Mouse (Mus musculus) hindbrain, embryonic 15.5 days (tissue): ENCODE data around the gene Myo6. TPM values are rescaled to one million over a fixed set of nuclear protein-coding genes. Genes with fewer than 3 reads are reported as not detected.

Experiments used
- ATAC-seq: fragments of 200-750 bp; cut with Nextera tagmentation; 2 replicates; pipeline ENCODE4 v1.8.0; 2017; ENCODE audit warnings: low read depth, moderate number of reproducible peaks, moderate TSS enrichment; ENCODE audit not compliant: low FRiP score
- H3K27ac ChIP-seq: fragments of 300-500 bp; sonication (generic); replicated peaks from 2 replicates; pipeline ENCODE4 v1.5.1; 2015; ENCODE audit warnings: mild to moderate bottlenecking, inconsistent platforms
- H3K27me3 ChIP-seq: fragments of 300-500 bp; sonication (generic); 2 replicates; pipeline ENCODE4 v1.6.1; 2015; ENCODE audit warnings: control low read depth, inconsistent platforms
- H3K36me3 ChIP-seq: fragments of 300-500 bp; sonication (generic); 2 replicates; pipeline ENCODE4 v1.6.1; 2015; ENCODE audit warnings: control low read depth, inconsistent platforms
- H3K4me1 ChIP-seq: fragments of 300-500 bp; sonication (generic); replicated peaks from 2 replicates; pipeline ENCODE4 v1.6.1; 2015; ENCODE audit warnings: control low read depth, inconsistent platforms
- H3K4me2 ChIP-seq: fragments of 300-500 bp; sonication (generic); 2 replicates; pipeline ENCODE4 v1.6.1; 2015; ENCODE audit warnings: moderate library complexity, mild to moderate bottlenecking, inconsistent platforms
- H3K4me3 ChIP-seq: fragments of 300-500 bp; sonication (generic); 2 replicates; pipeline ENCODE4 v1.5.1; 2015; ENCODE audit warnings: mild to moderate bottlenecking, inconsistent platforms
- H3K9ac ChIP-seq: fragments of 300-500 bp; sonication (generic); 2 replicates; pipeline ENCODE4 v1.6.1; 2015; ENCODE audit warnings: inconsistent platforms
- H3K9me3 ChIP-seq: fragments of 300-500 bp; sonication (generic); 2 replicates; pipeline ENCODE4 v1.6.1; 2016; ENCODE audit warnings: control low read depth, inconsistent platforms
- WGBS: fragments of 180-500 bp; shearing (Covaris S2); methylation state at CpG from one replicate; pipeline ENCODE4 v1.1.7; 2015; 5-methylcytosine and 5-hydroxymethylcytosine counted together
- polyA plus RNA-seq: library from polyadenylated mRNA; unstranded; fragments of >200 nt; fragmentation: Nextera tagmentation; extraction: Ambion mirVana; gene quantifications from 2 replicates; pipeline ENCODE4 v1.2.1, GENCODE M21; 2015

The Myo6 gene
- polyA plus RNA-seq, 1 experiment from 2014 or later, result 20.9 TPM

- Histone ChIP-seq H3K27me3 (no peaks in the 10 kb centered on the region), H3K4me1 (no peaks in the 10 kb centered on the region), H3K9ac (no peak overlapping the region), H3K27ac (no peak overlapping the region), H3K4me2 (no peak overlapping the region), H3K36me3 (no peaks in the 10 kb centered on the region), H3K9me3 (no peaks in the 10 kb centered on the region), H3K4me3 (no peak overlapping the region)
- 95% methylated on average over 3 of the region's 3 CpGs for WGBS
- no peak for ATAC-seq
These were observed 117.6 kb downstream of the Myo6 start for GRCm38 (mm10) chr9:80282426-80282825.

DNA sequence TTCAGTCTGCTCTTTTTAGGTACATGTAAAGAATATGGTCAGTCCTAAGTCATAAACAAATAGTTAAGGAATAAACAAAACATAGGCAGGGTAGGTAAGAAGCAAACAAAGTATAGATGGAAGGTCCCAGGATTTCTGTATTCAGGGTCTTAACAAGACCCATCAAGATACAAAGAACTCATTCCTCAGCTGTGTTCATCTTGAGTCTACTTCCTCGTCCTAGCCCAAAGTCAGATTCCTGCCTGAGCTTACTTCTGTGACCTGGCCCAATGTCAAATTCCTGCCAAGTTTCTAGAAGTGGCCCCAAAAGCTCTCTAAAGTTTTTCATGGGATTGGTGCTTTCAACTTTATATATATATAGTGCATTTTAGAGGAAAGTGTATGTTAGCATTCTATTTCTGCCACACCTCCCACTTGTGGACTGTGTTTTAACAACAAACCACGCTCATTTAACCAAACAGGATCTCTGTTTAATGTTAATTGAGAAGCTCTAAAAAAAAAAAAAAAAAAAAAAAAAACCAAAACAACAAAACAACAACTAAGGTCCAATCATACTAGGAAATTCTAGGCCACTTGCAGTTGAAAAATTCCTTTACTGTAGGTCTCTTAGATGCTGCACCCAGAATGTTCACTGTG is 119.8 kb downstream of the Myo6 start:
- WGBS, result 86% methylated on average over 2 of the region's 2 CpGs
- Histone ChIP-seq H3K9me3 (no peaks in the 10 kb centered on the region), H3K9ac (no peak overlapping the region), H3K27me3 (no peaks in the 10 kb centered on the region), H3K4me1 (no peaks in the 10 kb centered on the region), H3K36me3 (no peaks in the 10 kb centered on the region), H3K4me2 (no peak overlapping the region), H3K27ac (no peak overlapping the region), H3K4me3 (no peak overlapping the region)
- ATAC-seq, result no peak

DNA sequence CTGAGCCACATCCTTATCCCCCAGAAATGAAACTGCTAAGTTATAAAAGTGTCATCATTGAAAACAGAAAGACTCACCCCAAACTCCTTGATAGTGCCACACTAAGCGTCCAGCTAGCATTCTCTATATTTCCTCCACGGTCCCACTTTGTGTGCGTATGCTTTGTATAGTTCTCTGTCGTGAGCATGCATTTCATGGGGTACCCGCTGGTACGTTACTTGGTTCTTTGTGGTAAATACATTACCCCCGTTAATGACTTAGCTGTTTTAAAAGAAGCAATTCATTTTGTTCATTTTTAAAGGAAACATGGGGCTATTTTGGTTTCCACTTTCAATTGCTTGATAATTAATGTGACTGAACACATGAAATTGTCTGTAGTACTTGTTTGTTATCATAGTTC is 122.0 kb downstream of the Myo6 start:
- no peaks in the 10 kb centered on the region for H3K27me3 ChIP-seq
- H3K4me3 ChIP-seq, result no peak overlapping the region
- H3K4me2 ChIP-seq, result no peak overlapping the region
- 0 out of 2 replicates have a peak, but pooled peaks cover 2% of the 10 kb centered on the region for H3K36me3 ChIP-seq
- 89% methylated on average over 7 of the region's 7 CpGs for WGBS
- no peak overlapping the region for H3K27ac ChIP-seq
- H3K9ac ChIP-seq, result no peak overlapping the region
- no peaks in the 10 kb centered on the region for H3K4me1 ChIP-seq
- ATAC-seq, result no peak
- H3K9me3 ChIP-seq, result no peaks in the 10 kb centered on the region

- Histone ChIP-seq H3K36me3 (0 out of 2 replicates have a peak, but pooled peaks cover 7% of the 10 kb centered on the region), H3K9ac (no peak overlapping the region), H3K4me2 (no peak overlapping the region), H3K27ac (no peak overlapping the region), H3K4me1 (no peaks in the 10 kb centered on the region), H3K9me3 (no peaks in the 10 kb centered on the region), H3K27me3 (no peaks in the 10 kb centered on the region), H3K4me3 (no peak overlapping the region)
- peak; percentile 48; the same call in 1 of the 2 replicates for ATAC-seq
- 61% methylated on average over 2 of the region's 2 CpGs for WGBS
These were observed 128.3 kb downstream of the Myo6 start for GRCm38 (mm10) chr9:80293056-80293584.

GRCm38 (mm10) chr9:80296086-80296485 is 131.3 kb downstream of the Myo6 start:
- Histone ChIP-seq H3K4me1 (no peaks in the 10 kb centered on the region), H3K36me3 (0 out of 2 replicates have a peak, but pooled peaks cover 7% of the 10 kb centered on the region), H3K4me2 (no peak overlapping the region), H3K9me3 (no peaks in the 10 kb centered on the region), H3K9ac (no peak overlapping the region), H3K27me3 (no peaks in the 10 kb centered on the region), H3K4me3 (no peak overlapping the region), H3K27ac (no peak overlapping the region)
- ATAC-seq, result no peak
- WGBS, result 71% methylated on average over 4 of the region's 4 CpGs

DNA sequence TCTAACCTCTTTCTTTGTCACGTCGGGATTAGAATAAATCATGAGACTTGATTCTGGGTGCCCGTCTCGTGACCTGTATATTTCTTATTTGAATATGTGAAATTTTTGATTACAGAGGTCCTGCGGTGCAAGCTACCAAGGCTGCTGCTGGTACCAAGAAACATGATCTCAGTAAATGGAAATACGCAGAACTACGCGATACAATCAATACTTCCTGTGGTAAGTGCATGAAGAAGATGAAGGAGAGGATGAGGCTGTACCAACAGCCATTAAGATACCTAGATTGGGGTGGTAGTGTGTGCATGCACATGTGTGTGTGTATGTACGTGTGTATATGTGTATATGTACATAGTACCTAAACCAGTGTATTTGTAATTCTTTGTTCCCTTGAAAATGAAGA is 134.2 kb downstream of the Myo6 start:
- 95% methylated on average over 9 of the region's 9 CpGs for WGBS

DNA sequence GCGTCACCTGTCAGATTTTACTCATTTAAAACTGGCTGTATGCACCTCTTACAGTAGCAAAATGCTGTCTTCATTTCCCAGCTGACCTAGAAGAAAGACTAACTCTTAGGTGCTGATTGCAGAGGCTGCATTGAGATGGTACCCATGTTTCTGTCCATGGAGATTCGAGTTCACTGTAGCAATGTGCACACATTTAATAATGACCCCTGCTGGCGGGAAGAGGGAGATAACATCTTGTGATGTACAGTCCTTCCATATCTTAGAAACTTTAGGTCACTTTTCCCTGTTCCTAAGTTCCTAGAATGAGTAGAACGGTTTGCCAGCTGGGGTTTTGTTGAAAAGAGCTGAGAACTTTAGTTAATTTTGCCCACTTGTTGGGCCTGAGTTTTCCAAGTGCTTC is 138.7 kb downstream of the Myo6 start:
- no peak overlapping the region for H3K9ac ChIP-seq
- H3K27ac ChIP-seq, result no peak overlapping the region
- H3K4me2 ChIP-seq, result no peak overlapping the region
- H3K4me1 ChIP-seq, result 0 out of 2 replicates have a peak, but pooled peaks cover 4% of the 10 kb centered on the region
- 82% methylated on average over 4 of the region's 4 CpGs for WGBS
- no peaks in the 10 kb centered on the region for H3K27me3 ChIP-seq
- H3K4me3 ChIP-seq, result no peak overlapping the region
- no peak for ATAC-seq
- H3K36me3 ChIP-seq, result peaks cover 5% of the 10 kb centered on the region; the same call in 1 of the 2 replicates
- no peaks in the 10 kb centered on the region for H3K9me3 ChIP-seq

More for the DNA sequence above, 134.2 kb downstream of the Myo6 start:
- Histone ChIP-seq H3K36me3 (no peaks in the 10 kb centered on the region), H3K4me2 (no peak overlapping the region), H3K4me1 (no peaks in the 10 kb centered on the region), H3K27ac (no peak overlapping the region), H3K9me3 (no peaks in the 10 kb centered on the region), H3K27me3 (no peaks in the 10 kb centered on the region), H3K4me3 (no peak overlapping the region), H3K9ac (no peak overlapping the region)
- no peak for ATAC-seq

DNA sequence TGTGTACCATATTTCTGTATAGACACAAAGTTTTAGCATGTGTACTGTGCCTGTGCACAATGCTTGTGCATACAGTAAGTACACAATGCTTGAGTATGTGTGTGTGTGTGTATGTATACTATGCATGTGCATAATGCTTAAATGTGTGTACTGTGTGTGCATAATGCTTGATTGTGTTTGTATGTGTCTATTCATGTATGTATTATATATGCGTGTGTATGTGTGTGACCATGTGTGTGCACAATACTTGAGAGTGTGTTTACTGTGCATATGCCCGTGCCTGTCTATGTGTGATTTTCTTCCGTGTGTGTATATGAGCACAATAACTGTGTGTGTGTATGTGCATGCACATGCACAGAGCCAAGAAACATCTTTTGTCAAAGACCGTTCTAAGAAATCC is 141.6 kb downstream of the Myo6 start:
- peaks cover 5% of the 10 kb centered on the region; the same call in 1 of the 2 replicates for H3K36me3 ChIP-seq
- ATAC-seq, result peak; percentile 69
- WGBS, result 74% methylated on average over 4 of the region's 4 CpGs
- H3K27ac ChIP-seq, result no peak overlapping the region
- H3K4me3 ChIP-seq, result no peak overlapping the region
- no peaks in the 10 kb centered on the region for H3K27me3 ChIP-seq
- no peaks in the 10 kb centered on the region for H3K9me3 ChIP-seq
- H3K9ac ChIP-seq, result no peak overlapping the region
- peak overlapping the region; percentile 44 for H3K4me2 ChIP-seq
- H3K4me1 ChIP-seq, result 0 out of 2 replicates have a peak, but pooled peaks cover 4% of the 10 kb centered on the region

GRCm38 (mm10) chr9:80306853-80307252 is 142.0 kb downstream of the Myo6 start:
- 30% methylated on average over 11 of the region's 11 CpGs for WGBS
- Histone ChIP-seq H3K4me1 (0 out of 2 replicates have a peak, but pooled peaks cover 4% of the 10 kb centered on the region), H3K27me3 (no peaks in the 10 kb centered on the region), H3K9ac (no peak overlapping the region), H3K36me3 (peaks cover 5% of the 10 kb centered on the region; the same call in 1 of the 2 replicates), H3K9me3 (no peaks in the 10 kb centered on the region), H3K4me2 (peak overlapping the region; percentile 44), H3K4me3 (peak overlapping the region; percentile 17; the same call in 1 of the 2 replicates), H3K27ac (0 out of 2 replicates have a peak overlapping the region, but pooled peaks have one; percentile 60)
- ATAC-seq, result peak; percentile 76

DNA sequence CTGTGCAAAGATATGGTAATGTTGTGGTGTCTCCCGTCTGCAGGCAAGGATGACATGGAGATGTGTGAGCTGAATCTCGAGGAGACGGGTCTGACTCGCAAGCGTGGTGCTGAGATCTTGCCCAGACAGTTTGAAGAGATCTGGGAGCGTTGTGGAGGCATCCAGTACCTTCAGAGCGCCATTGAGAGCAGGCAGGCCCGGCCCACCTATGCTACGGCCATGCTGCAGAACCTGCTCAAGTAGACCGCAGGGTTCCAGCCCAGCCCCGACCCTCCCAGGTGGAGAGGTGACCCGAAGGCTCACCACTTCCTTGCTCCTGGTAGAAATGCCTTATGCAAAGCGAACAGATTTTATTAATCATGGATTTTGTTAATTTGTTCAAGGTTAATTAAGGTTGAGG is 142.8 kb downstream of the Myo6 start:
- no peak for ATAC-seq
- 88% methylated on average over 13 of the region's 13 CpGs for WGBS
- Histone ChIP-seq H3K27me3 (no peaks in the 10 kb centered on the region), H3K9me3 (no peaks in the 10 kb centered on the region), H3K4me1 (0 out of 2 replicates have a peak, but pooled peaks cover 4% of the 10 kb centered on the region), H3K27ac (no peak overlapping the region), H3K36me3 (peaks cover 5% of the 10 kb centered on the region; the same call in 1 of the 2 replicates), H3K4me3 (no peak overlapping the region), H3K9ac (no peak overlapping the region), H3K4me2 (no peak overlapping the region; the same call in 1 of the 2 replicates)

GRCm38 (mm10) chr9:80313610-80314009 is 148.8 kb downstream of the Myo6 start:
- ATAC-seq, result no peak
- WGBS, result 94% methylated on average over 5 of the region's 5 CpGs
- no peak overlapping the region for H3K4me2 ChIP-seq
- H3K9ac ChIP-seq, result no peak overlapping the region
- no peaks in the 10 kb centered on the region for H3K36me3 ChIP-seq
- H3K27me3 ChIP-seq, result no peaks in the 10 kb centered on the region
- no peaks in the 10 kb centered on the region for H3K4me1 ChIP-seq
- H3K4me3 ChIP-seq, result no peak overlapping the region
- H3K27ac ChIP-seq, result no peak overlapping the region
- no peaks in the 10 kb centered on the region for H3K9me3 ChIP-seq

DNA sequence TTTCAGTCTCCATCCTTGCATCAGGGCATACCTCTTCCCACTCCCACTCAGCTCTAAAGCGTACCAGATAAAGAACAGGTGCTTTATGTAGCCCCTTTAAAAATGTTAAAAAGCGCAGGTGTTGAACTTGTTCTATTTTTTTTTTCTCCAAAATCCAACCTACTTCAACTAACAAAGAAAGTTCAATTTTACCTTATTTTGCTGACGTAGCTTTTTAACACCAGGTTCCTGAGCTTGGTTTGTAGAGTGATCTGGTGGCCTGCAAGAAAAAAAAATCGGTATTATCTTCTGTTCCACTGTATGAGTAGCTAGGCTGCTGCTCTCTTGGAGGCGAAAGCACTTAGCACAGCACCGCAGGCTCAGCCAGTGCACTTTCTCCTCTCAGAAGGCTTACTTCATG is 151.1 kb downstream of the Myo6 start:
- H3K4me1 ChIP-seq, result no peaks in the 10 kb centered on the region
- H3K9me3 ChIP-seq, result no peaks in the 10 kb centered on the region
- H3K27me3 ChIP-seq, result no peaks in the 10 kb centered on the region
- no peak for ATAC-seq
- H3K36me3 ChIP-seq, result no peaks in the 10 kb centered on the region
- no peak overlapping the region for H3K27ac ChIP-seq
- no peak overlapping the region for H3K4me3 ChIP-seq
- H3K9ac ChIP-seq, result no peak overlapping the region
- 94% methylated on average over 6 of the region's 6 CpGs for WGBS
- no peak overlapping the region for H3K4me2 ChIP-seq
